Mouse (Mus musculus): ENCODE data around the gene C1qtnf6. TPM values are rescaled to one million over a fixed set of nuclear protein-coding genes. Genes with fewer than 3 reads are reported as not detected.

The C1qtnf6 gene
- polyA plus RNA-seq, 1 experiment from 2014 or later: 23.9 TPM

GRCm38 (mm10) chr15:78510121-78510576 lies 21.1 kb downstream of the C1qtnf6 start:
- no peak overlapping the region for H3K4me2 ChIP-seq
- no peak overlapping the region for H3K9ac ChIP-seq
- WGBS: 62% methylated on average over 8 of the region's 8 CpGs
- H3K27me3 ChIP-seq (replicated peaks): no peaks in the 10 kb centered on the region
- H3K9me3 ChIP-seq: no peaks in the 10 kb centered on the region
- H3K27ac ChIP-seq: no peak overlapping the region
- H3K36me3 ChIP-seq: no peaks in the 10 kb centered on the region
- no peak overlapping the region for H3K4me3 ChIP-seq (replicated peaks)
- 0 out of 2 replicates have a peak, but pooled peaks cover 4% of the 10 kb centered on the region for H3K4me1 ChIP-seq
- ATAC-seq (ENCODE audit: insufficient read depth, low FRiP score, low read depth): no peak

- 48% methylated on average over 12 of the region's 12 CpGs for WGBS
- H3K9ac ChIP-seq: no peak overlapping the region
- H3K36me3 ChIP-seq: no peaks in the 10 kb centered on the region
- no peaks in the 10 kb centered on the region for H3K9me3 ChIP-seq
- H3K4me3 ChIP-seq (replicated peaks): no peak overlapping the region
- 0 out of 2 replicates have a peak, but pooled peaks cover 4% of the 10 kb centered on the region for H3K4me1 ChIP-seq
- ATAC-seq (ENCODE audit: insufficient read depth, low FRiP score, low read depth): no peak
- no peak overlapping the region for H3K27ac ChIP-seq
- no peaks in the 10 kb centered on the region for H3K27me3 ChIP-seq (replicated peaks)
- H3K4me2 ChIP-seq: 0 out of 2 replicates have a peak overlapping the region, but pooled peaks have one; percentile 3
Observed at GRCm38 (mm10) chr15:78509297-78509899, 21.8 kb downstream of the C1qtnf6 start.

GRCm38 (mm10) chr15:78508443-78508842 lies 22.8 kb downstream of the C1qtnf6 start:
- ATAC-seq (ENCODE audit: insufficient read depth, low FRiP score, low read depth): no peak
- Histone ChIP-seq H3K9me3 (no peaks in the 10 kb centered on the region), H3K4me2 (no peak overlapping the region), H3K4me3 (replicated peaks) (no peak overlapping the region), H3K27ac (no peak overlapping the region), H3K36me3 (no peaks in the 10 kb centered on the region), H3K9ac (no peak overlapping the region), H3K4me1 (0 out of 2 replicates have a peak, but pooled peaks cover 4% of the 10 kb centered on the region), H3K27me3 (replicated peaks) (no peaks in the 10 kb centered on the region)
- 61% methylated on average over 7 of the region's 7 CpGs for WGBS

GRCm38 (mm10) chr15:78505541-78505940 lies 25.7 kb downstream of the C1qtnf6 start:
- 77% methylated on average over 3 of the region's 3 CpGs for WGBS
- no peak for ATAC-seq (ENCODE audit: insufficient read depth, low FRiP score, low read depth)
- H3K9me3 ChIP-seq: no peaks in the 10 kb centered on the region
- no peak overlapping the region for H3K4me2 ChIP-seq
- no peaks in the 10 kb centered on the region for H3K27me3 ChIP-seq (replicated peaks)
- no peak overlapping the region for H3K27ac ChIP-seq
- H3K36me3 ChIP-seq: no peaks in the 10 kb centered on the region
- H3K4me3 ChIP-seq (replicated peaks): no peak overlapping the region
- no peak overlapping the region for H3K9ac ChIP-seq
- 0 out of 2 replicates have a peak, but pooled peaks cover 4% of the 10 kb centered on the region for H3K4me1 ChIP-seq

GRCm38 (mm10) chr15:78504816-78505215 lies 26.4 kb downstream of the C1qtnf6 start:
- no peaks in the 10 kb centered on the region for H3K36me3 ChIP-seq
- no peak overlapping the region for H3K9ac ChIP-seq
- no peaks in the 10 kb centered on the region for H3K27me3 ChIP-seq (replicated peaks)
- H3K4me3 ChIP-seq (replicated peaks): no peak overlapping the region
- H3K27ac ChIP-seq: no peak overlapping the region
- WGBS: 90% methylated on average over 5 of the region's 5 CpGs
- no peaks in the 10 kb centered on the region for H3K9me3 ChIP-seq
- H3K4me1 ChIP-seq: 0 out of 2 replicates have a peak, but pooled peaks cover under 1% of the 10 kb centered on the region
- H3K4me2 ChIP-seq: no peak overlapping the region
- no peak for ATAC-seq (ENCODE audit: insufficient read depth, low FRiP score, low read depth)

GRCm38 (mm10) chr15:78504013-78504412 lies 27.2 kb downstream of the C1qtnf6 start:
- no peaks in the 10 kb centered on the region for H3K4me1 ChIP-seq
- no peaks in the 10 kb centered on the region for H3K27me3 ChIP-seq (replicated peaks)
- H3K36me3 ChIP-seq: no peaks in the 10 kb centered on the region
- WGBS: 82% methylated on average over 1 of the region's 1 CpGs
- no peaks in the 10 kb centered on the region for H3K9me3 ChIP-seq
- no peak overlapping the region for H3K27ac ChIP-seq
- H3K4me2 ChIP-seq: no peak overlapping the region
- H3K4me3 ChIP-seq (replicated peaks): no peak overlapping the region
- no peak for ATAC-seq (ENCODE audit: insufficient read depth, low FRiP score, low read depth)
- H3K9ac ChIP-seq: no peak overlapping the region

- no peaks in the 10 kb centered on the region for H3K9me3 ChIP-seq
Observed at GRCm38 (mm10) chr15:78502437-78503132, 28.6 kb downstream of the C1qtnf6 start.

GRCm38 (mm10) chr15:78494968-78495406 lies 36.2 kb downstream of the C1qtnf6 start, which contains the start of gene Il2rb:
Gene Il2rb, minus strand, starts transcription at chr15:78495271.
- Histone ChIP-seq H3K9me3 (no peaks in the 10 kb centered on the region), H3K27me3 (replicated peaks) (no peaks in the 10 kb centered on the region), H3K4me2 (no peak within 1 kb of the TSS), H3K9ac (no peak within 1 kb of the TSS), H3K4me3 (replicated peaks) (no peak within 1 kb of the TSS), H3K4me1 (no peaks in the 10 kb centered on the region), H3K36me3 (no peaks in the 10 kb centered on the region), H3K27ac (no peak within 1 kb of the TSS)
- no peak for ATAC-seq (ENCODE audit: insufficient read depth, low FRiP score, low read depth)
- WGBS: 82% methylated on average over 11 of the region's 11 CpGs

More at GRCm38 (mm10) chr15:78502437-78503132, 28.6 kb downstream of the C1qtnf6 start:
- no peak overlapping the region for H3K9ac ChIP-seq
- no peak overlapping the region for H3K27ac ChIP-seq
- no peaks in the 10 kb centered on the region for H3K36me3 ChIP-seq
- H3K4me2 ChIP-seq: no peak overlapping the region
- H3K4me3 ChIP-seq (replicated peaks): no peak overlapping the region
- WGBS: 64% methylated on average over 18 of the region's 18 CpGs
- no peak for ATAC-seq (ENCODE audit: insufficient read depth, low FRiP score, low read depth)
- H3K27me3 ChIP-seq (replicated peaks): no peaks in the 10 kb centered on the region
- H3K4me1 ChIP-seq: no peaks in the 10 kb centered on the region

- no peak overlapping the region for H3K4me3 ChIP-seq (replicated peaks)
- 77% methylated on average over 10 of the region's 10 CpGs for WGBS
- H3K9me3 ChIP-seq: no peaks in the 10 kb centered on the region
- no peak overlapping the region for H3K9ac ChIP-seq
- no peaks in the 10 kb centered on the region for H3K36me3 ChIP-seq
- H3K27me3 ChIP-seq (replicated peaks): no peaks in the 10 kb centered on the region
- no peak overlapping the region for H3K27ac ChIP-seq
- H3K4me2 ChIP-seq: no peak overlapping the region
- ATAC-seq (ENCODE audit: insufficient read depth, low FRiP score, low read depth): no peak
- no peaks in the 10 kb centered on the region for H3K4me1 ChIP-seq
Observed at GRCm38 (mm10) chr15:78493401-78494010, 37.7 kb downstream of the C1qtnf6 start.

GRCm38 (mm10) chr15:78491301-78491700 lies 39.9 kb downstream of the C1qtnf6 start:
- H3K36me3 ChIP-seq: no peaks in the 10 kb centered on the region
- no peak overlapping the region for H3K27ac ChIP-seq
- H3K4me1 ChIP-seq: no peaks in the 10 kb centered on the region
- H3K9me3 ChIP-seq: no peaks in the 10 kb centered on the region
- H3K4me3 ChIP-seq (replicated peaks): no peak overlapping the region
- 83% methylated on average over 3 of the region's 3 CpGs for WGBS
- H3K4me2 ChIP-seq: no peak overlapping the region
- H3K27me3 ChIP-seq (replicated peaks): no peaks in the 10 kb centered on the region
- no peak for ATAC-seq (ENCODE audit: insufficient read depth, low FRiP score, low read depth)
- H3K9ac ChIP-seq: no peak overlapping the region

- WGBS: 62% methylated on average over 8 of the region's 8 CpGs
- H3K36me3 ChIP-seq: no peaks in the 10 kb centered on the region
Observed at GRCm38 (mm10) chr15:78489906-78490305, 41.3 kb downstream of the C1qtnf6 start.

GRCm38 (mm10) chr15:78489248-78489647 lies 42.0 kb downstream of the C1qtnf6 start:
- 78% methylated on average over 3 of the region's 3 CpGs for WGBS
- Histone ChIP-seq H3K36me3 (no peaks in the 10 kb centered on the region), H3K27me3 (replicated peaks) (no peaks in the 10 kb centered on the region), H3K4me3 (replicated peaks) (no peak overlapping the region), H3K4me1 (no peaks in the 10 kb centered on the region), H3K9ac (no peak overlapping the region), H3K4me2 (no peak overlapping the region), H3K9me3 (no peaks in the 10 kb centered on the region), H3K27ac (no peak overlapping the region)
- ATAC-seq (ENCODE audit: insufficient read depth, low FRiP score, low read depth): no peak

More at GRCm38 (mm10) chr15:78489906-78490305, 41.3 kb downstream of the C1qtnf6 start:
- Histone ChIP-seq H3K4me3 (replicated peaks) (no peak overlapping the region), H3K4me1 (no peaks in the 10 kb centered on the region), H3K4me2 (no peak overlapping the region), H3K9ac (no peak overlapping the region), H3K27me3 (replicated peaks) (no peaks in the 10 kb centered on the region), H3K27ac (no peak overlapping the region), H3K9me3 (no peaks in the 10 kb centered on the region)
- ATAC-seq (ENCODE audit: insufficient read depth, low FRiP score, low read depth): no peak
